Mouse (Mus musculus) B cell, adult 62 days (primary cell): ENCODE results near the gene Il12rb2. TPM values are rescaled to one million over a fixed set of nuclear protein-coding genes. Genes with fewer than 3 reads are reported as not detected.

Experiments used
- total RNA-seq: library from RNA; stranded (reverse); gene quantifications from 4 replicates; pipeline ENCODE4 v1.2.4, GENCODE M21; 2023

The Il12rb2 gene
- 0.33 to 0.44 TPM in 2 of 4 replicates, not detected in the others for total RNA-seq

DNA sequence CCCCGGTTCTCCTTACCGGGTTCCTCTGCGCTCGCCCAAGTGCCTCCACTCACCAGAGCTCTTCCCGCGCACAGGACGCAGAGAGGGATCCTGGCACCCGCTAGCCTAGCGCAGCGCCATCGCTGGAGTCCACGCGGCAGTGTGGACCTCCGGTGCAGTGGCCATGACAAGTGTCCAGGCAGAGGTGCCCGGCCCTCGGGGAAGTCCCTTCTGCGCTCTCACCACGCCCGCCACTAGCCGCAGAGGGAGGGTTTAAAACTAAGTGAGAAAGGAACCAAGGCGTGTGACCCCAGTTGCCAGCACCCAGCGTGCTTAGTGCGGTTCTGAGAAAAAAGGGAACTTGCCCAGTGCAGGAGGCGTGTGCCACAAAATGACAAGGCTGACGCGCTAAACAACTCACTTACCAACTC lies at the start of gene Il12rb2:
Il12rb2 (minus strand) TSS at position 207 of the 410 bp plus-strand sequence.

Other genes starting within 250 kb of the Il12rb2 start
- 302 to 332 TPM (median 309 TPM) in 4 replicates for gene Serbp1, start 138.0 kb downstream of the Il12rb2 start, total RNA-seq
- 0.23 TPM in 1 of 4 replicates, not detected in the others for gene Il23r, start 115.7 kb upstream of the Il12rb2 start, total RNA-seq
- 2.5 to 4.0 TPM (median 3.6 TPM) in 4 replicates for gene Tacstd2, start 159.6 kb upstream of the Il12rb2 start, total RNA-seq